Mouse (Mus musculus): Measurements from ENCODE around the gene Azgp1. TPM values are rescaled to one million over a fixed set of nuclear protein-coding genes. Genes with fewer than 3 reads are reported as not detected.
"Not testable (repeated sequence)": the region's sequence is repeated elsewhere in the genome, so short reads cannot be mapped to it uniquely, and the experiment has no call there.

Gene Azgp1
- 745 and 764 TPM in 2 replicates for polyA plus RNA-seq (2015; fragmentation: Nextera tagmentation; extraction: Ambion mirVana)

- Histone ChIP-seq H3K9ac (replicated peaks) (peak within 1 kb of the TSS; percentile 74), H3K27ac (ENCODE audit: low read depth) (peak within 1 kb of the TSS; percentile 91), H3K4me1 (ENCODE audit: insufficient read depth) (no peaks in the 10 kb centered on the region), H3K9me3 (ENCODE audit: low read length) (no peaks in the 10 kb centered on the region), H3K4me3 (ENCODE audit: low read depth, low read length) (peak within 1 kb of the TSS; percentile 41), H3K4me2 (ENCODE audit: low read depth, low read length) (peak within 1 kb of the TSS; percentile 62), H3K27me3 (ENCODE audit: insufficient read depth, low read length) (no peaks in the 10 kb centered on the region), H3K36me3 (replicated peaks; ENCODE audit: insufficient read depth, low read length) (no peaks in the 10 kb centered on the region)
- ATAC-seq (peak; percentile 88), DNase-seq (peak; percentile 84)
- TF ChIP-seq EP300 (IDR thresholded peaks at IDR 0.05; ENCODE audit: low read depth), result peak; percentile 69
- TF ChIP-seq CTCF (IDR thresholded peaks at IDR 0.05; ENCODE audit: low read depth), result no peak
- WGBS (ENCODE audit: insufficient replicate concordance), result 38% methylated on average over 4 of the region's 4 CpGs
Measured at GRCm38 (mm10) chr5:137981300-137981699, at the start of gene Azgp1. TSS of gene Azgp1 (plus strand) at chr5:137981520.

DNA sequence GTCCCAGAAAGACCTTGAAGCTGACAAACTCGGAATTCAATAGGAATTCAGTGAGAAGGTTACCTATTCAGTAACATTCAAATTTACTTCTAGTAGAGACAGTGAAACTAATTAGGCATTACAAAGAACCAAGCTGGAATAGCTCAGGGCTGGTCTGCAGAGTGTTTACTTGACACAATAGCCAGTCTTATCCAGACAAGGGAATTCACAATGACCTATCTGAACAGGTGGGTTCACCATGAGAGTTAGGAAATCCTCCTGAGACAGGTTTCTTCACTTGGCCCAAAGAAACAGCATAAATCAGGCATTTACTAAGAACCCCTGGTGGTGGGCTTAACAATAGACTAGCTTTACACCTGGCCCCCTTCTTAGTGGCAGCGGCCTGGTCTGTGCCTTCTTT, 47.4 kb upstream of the Azgp1 start:
- not testable (repeated sequence) for H3K4me1 ChIP-seq (ENCODE audit: insufficient read depth); H3K4me3 ChIP-seq (ENCODE audit: low read depth, low read length); DNase-seq; H3K27ac ChIP-seq (ENCODE audit: low read depth); ATAC-seq; H3K36me3 ChIP-seq (replicated peaks; ENCODE audit: insufficient read depth, low read length); H3K4me2 ChIP-seq (ENCODE audit: low read depth, low read length); H3K9ac ChIP-seq (replicated peaks); H3K27me3 ChIP-seq (ENCODE audit: insufficient read depth, low read length); H3K9me3 ChIP-seq (ENCODE audit: low read length)
- 68% methylated on average over 2 of the region's 2 CpGs for WGBS (ENCODE audit: insufficient replicate concordance)

- H3K36me3 ChIP-seq (replicated peaks; ENCODE audit: insufficient read depth, low read length), result no peaks in the 10 kb centered on the region
- H3K9me3 ChIP-seq (ENCODE audit: low read length), result no peaks in the 10 kb centered on the region
- 81% methylated on average over 2 of the region's 2 CpGs for WGBS (ENCODE audit: insufficient replicate concordance)
- TF ChIP-seq EP300 (IDR thresholded peaks at IDR 0.05; ENCODE audit: low read depth) (no peak), CTCF (IDR thresholded peaks at IDR 0.05; ENCODE audit: low read depth) (no peak)
- no peak overlapping the region for H3K27ac ChIP-seq (ENCODE audit: low read depth)
- H3K27me3 ChIP-seq (ENCODE audit: insufficient read depth, low read length), result no peaks in the 10 kb centered on the region
- no peak overlapping the region for H3K4me3 ChIP-seq (ENCODE audit: low read depth, low read length)
- DNase-seq (no peak), ATAC-seq (no peak)
- no peak overlapping the region for H3K9ac ChIP-seq (replicated peaks)
- H3K4me2 ChIP-seq (ENCODE audit: low read depth, low read length), result no peak overlapping the region
- no peaks in the 10 kb centered on the region for H3K4me1 ChIP-seq (ENCODE audit: insufficient read depth)
Measured at GRCm38 (mm10) chr5:137936486-137936885, 44.8 kb upstream of the Azgp1 start.

- DNase-seq (no peak), ATAC-seq (no peak)
- H3K4me2 ChIP-seq (ENCODE audit: low read depth, low read length), result no peak overlapping the region
- no peaks in the 10 kb centered on the region for H3K9me3 ChIP-seq (ENCODE audit: low read length)
- H3K4me1 ChIP-seq (ENCODE audit: insufficient read depth), result no peaks in the 10 kb centered on the region
- H3K27me3 ChIP-seq (ENCODE audit: insufficient read depth, low read length), result no peaks in the 10 kb centered on the region
- no peak overlapping the region for H3K4me3 ChIP-seq (ENCODE audit: low read depth, low read length)
- H3K36me3 ChIP-seq (replicated peaks; ENCODE audit: insufficient read depth, low read length), result no peaks in the 10 kb centered on the region
- H3K27ac ChIP-seq (ENCODE audit: low read depth), result no peak overlapping the region
- no peak overlapping the region for H3K9ac ChIP-seq (replicated peaks)
- no peak for TF ChIP-seq EP300 (IDR thresholded peaks at IDR 0.05; ENCODE audit: low read depth)
- TF ChIP-seq CTCF (IDR thresholded peaks at IDR 0.05; ENCODE audit: low read depth), result peak; percentile 35; the same call in 1 of the 2 replicates
- WGBS (ENCODE audit: insufficient replicate concordance), result 53% methylated on average over 4 of the region's 4 CpGs
Measured at GRCm38 (mm10) chr5:137937238-137937637, 44.1 kb upstream of the Azgp1 start.

DNA sequence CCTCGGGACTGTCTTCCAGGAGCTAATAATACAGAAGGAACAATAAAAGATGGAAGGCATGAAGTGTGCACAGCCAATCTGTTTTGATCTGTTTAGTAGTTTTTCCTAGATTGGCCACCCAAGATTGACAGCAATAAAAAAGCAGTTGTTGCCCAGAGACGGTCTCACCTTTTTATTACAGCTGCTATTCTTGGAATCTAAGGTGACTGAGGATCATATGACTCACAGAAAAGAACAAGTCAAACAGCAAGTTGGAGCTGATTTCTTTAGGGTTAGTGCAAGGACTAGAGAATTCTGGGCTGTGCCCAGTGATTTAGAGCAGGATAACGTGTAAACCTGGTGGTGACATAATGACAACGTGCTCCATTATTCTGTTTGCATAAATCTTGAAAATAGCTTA, 40.4 kb upstream of the Azgp1 start:
- DNase-seq, result no peak
- no peaks in the 10 kb centered on the region for H3K9me3 ChIP-seq (ENCODE audit: low read length)
- no peak overlapping the region for H3K4me2 ChIP-seq (ENCODE audit: low read depth, low read length)
- H3K27ac ChIP-seq (ENCODE audit: low read depth), result no peak overlapping the region
- H3K36me3 ChIP-seq (replicated peaks; ENCODE audit: insufficient read depth, low read length), result no peaks in the 10 kb centered on the region
- no peak overlapping the region for H3K9ac ChIP-seq (replicated peaks)
- no peaks in the 10 kb centered on the region for H3K4me1 ChIP-seq (ENCODE audit: insufficient read depth)
- H3K27me3 ChIP-seq (ENCODE audit: insufficient read depth, low read length), result no peaks in the 10 kb centered on the region
- H3K4me3 ChIP-seq (ENCODE audit: low read depth, low read length), result no peak overlapping the region
- 74% methylated on average over 4 of the region's 4 CpGs for WGBS (ENCODE audit: insufficient replicate concordance)
- no peak for TF ChIP-seq EP300 (IDR thresholded peaks at IDR 0.05; ENCODE audit: low read depth)
- TF ChIP-seq CTCF (IDR thresholded peaks at IDR 0.05; ENCODE audit: low read depth), result no peak
- no peak for ATAC-seq

DNA sequence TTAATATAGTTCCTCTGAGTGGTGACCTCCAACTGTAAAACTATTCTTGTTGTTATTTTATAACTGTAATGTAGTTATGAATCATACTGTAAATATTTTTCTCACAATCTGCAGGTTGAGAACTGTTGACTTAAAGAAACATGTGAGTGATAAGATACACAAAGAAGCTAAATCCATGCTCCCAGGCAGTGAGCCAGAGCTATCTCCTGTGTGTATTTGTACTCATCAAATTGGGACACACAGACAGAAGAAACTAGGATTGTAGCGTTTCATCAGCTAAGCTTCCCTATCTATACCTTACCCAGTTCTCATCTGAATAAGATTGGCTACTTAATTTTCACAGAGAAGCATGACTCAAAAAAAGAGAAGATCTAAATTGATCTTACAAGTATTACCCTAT, 38.2 kb upstream of the Azgp1 start:
- 54% methylated on average over 1 of the region's 1 CpGs for WGBS (ENCODE audit: insufficient replicate concordance)
- TF ChIP-seq CTCF (IDR thresholded peaks at IDR 0.05; ENCODE audit: low read depth), result no peak
- no peaks in the 10 kb centered on the region for H3K9me3 ChIP-seq (ENCODE audit: low read length)
- H3K4me1 ChIP-seq (ENCODE audit: insufficient read depth), result no peaks in the 10 kb centered on the region
- H3K4me3 ChIP-seq (ENCODE audit: low read depth, low read length), result no peak overlapping the region
- ATAC-seq, result peak; percentile 58
- H3K9ac ChIP-seq (replicated peaks), result no peak overlapping the region
- no peak overlapping the region for H3K27ac ChIP-seq (ENCODE audit: low read depth)
- DNase-seq, result peak; percentile 53
- H3K36me3 ChIP-seq (replicated peaks; ENCODE audit: insufficient read depth, low read length), result no peaks in the 10 kb centered on the region
- no peak overlapping the region for H3K4me2 ChIP-seq (ENCODE audit: low read depth, low read length)
- no peaks in the 10 kb centered on the region for H3K27me3 ChIP-seq (ENCODE audit: insufficient read depth, low read length)

DNA sequence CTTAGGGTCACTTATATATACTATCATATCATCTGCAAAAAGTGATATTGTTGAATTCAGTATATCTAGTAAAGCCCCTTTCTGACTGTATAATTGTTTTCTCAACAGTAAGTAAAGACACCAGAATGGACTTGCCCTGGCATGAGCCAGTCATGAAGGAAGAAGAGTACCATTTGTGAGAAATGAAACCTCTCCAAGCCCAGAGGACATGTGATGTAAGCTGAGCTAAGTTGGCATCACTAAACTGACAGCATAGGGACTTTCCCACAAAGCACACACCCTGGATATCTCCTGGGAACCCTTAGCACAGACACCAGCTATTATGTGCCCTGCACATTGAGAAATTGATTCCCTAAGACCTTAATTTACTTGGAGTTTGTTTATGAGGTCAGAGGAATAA, 34.0 kb upstream of the Azgp1 start:
- no peak overlapping the region for H3K4me2 ChIP-seq (ENCODE audit: low read depth, low read length)
- no peaks in the 10 kb centered on the region for H3K36me3 ChIP-seq (replicated peaks; ENCODE audit: insufficient read depth, low read length)
- no peaks in the 10 kb centered on the region for H3K9me3 ChIP-seq (ENCODE audit: low read length)
- no peaks in the 10 kb centered on the region for H3K27me3 ChIP-seq (ENCODE audit: insufficient read depth, low read length)
- ATAC-seq (no peak), DNase-seq (no peak)
- H3K4me1 ChIP-seq (ENCODE audit: insufficient read depth), result no peaks in the 10 kb centered on the region
- no peak for TF ChIP-seq EP300 (IDR thresholded peaks at IDR 0.05; ENCODE audit: low read depth)
- TF ChIP-seq CTCF (IDR thresholded peaks at IDR 0.05; ENCODE audit: low read depth), result no peak
- H3K4me3 ChIP-seq (ENCODE audit: low read depth, low read length), result no peak overlapping the region
- H3K9ac ChIP-seq (replicated peaks), result no peak overlapping the region
- no peak overlapping the region for H3K27ac ChIP-seq (ENCODE audit: low read depth)
